Mouse (Mus musculus) frontal cortex, postnatal 25 days (tissue): ENCODE results near the gene Fastkd3.

ENCODE experiments used
- DNase-seq, 2 experiments: peaks; one replicate each; pipeline ENCODE4 v3.0.0; 2022; ENCODE audit warnings: low spot score in 2 of 2

Fastkd3 gene

DNA sequence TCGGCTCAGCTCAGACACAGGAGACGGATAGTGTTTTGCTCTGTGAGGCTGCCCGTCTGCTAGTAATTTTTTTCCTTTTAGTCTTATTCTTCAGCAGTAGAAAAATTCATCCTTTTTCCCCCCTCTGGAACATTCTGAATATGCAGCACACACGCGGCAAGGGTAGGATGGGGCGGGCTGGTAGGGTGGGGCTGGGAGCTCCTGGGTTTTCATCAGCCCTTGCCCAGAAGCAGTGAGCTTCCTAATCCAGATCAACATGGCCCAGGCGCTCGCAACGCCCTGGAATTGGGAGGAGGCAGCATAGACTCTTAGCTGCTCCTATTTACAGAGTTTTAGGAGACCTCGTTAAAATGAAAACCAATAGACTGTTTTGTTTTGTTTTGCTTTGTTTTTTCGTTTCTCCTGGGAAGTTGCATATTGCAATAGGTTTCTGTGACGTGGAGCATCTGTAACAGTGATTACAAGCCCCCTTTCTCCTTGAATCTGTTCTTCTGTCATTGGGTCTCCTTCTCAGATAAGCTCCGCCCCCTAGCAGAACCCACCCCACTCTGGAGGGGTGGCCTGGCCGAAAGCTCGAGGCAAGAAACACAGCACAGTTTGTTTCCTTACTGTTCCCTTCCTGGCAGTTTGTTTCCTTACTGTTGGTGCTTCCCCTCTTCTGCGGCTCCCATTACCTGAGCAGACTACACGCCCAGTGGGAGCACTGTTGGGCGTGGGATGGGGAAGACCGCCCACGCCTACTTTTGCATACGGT lies 25.8 kb downstream of the Fastkd3 start:
- DNase-seq = no peak

DNA sequence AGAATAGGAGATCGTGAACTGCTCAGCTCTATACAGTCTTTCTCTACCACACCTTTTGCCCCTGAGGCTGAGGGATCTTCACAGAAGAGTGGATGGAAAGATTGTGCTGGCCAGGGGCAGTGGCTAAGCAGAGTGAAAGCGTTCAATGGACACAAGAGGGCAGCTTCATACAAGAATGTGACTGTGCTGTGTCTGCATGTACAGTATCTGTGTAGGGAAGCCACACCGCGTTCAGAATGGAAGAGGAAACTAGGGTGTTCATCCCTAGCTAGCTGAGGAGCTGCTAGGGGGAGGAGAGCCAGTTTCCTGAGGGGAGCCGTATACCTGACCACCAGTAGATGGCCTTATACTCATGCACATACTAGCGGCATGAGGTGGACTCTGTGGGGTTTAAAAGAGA lies 40.8 kb downstream of the Fastkd3 start:
- peak in 1 of 2 experiments; percentile 15 for DNase-seq

DNA sequence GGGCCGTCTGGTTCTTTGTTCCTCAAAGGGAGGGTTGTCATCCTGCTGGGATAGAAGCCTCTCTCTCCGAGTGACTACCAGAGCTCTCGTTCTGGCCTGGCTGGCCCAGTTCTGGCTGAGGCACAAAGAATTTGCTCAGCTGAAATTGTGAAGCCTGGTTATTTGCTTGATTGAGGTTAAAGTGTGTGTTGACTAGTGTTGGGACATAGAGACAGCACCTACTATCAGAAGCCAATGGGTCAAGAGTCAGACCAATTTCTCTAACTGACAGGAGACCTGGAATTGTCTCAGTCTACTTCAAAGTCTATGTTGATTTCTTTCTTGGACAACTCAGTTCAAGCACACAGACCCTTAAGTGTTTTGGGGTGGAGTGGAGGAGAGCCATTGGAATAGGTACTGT lies 45.0 kb downstream of the Fastkd3 start:
- no peak for DNase-seq
